Mouse (Mus musculus) ZHBTc4 (cell line): Measurements from ENCODE around the gene 4930402H24Rik.

Source experiments
- DNase-seq: peaks from one replicate; pipeline ENCODE4 v3.0.0-alpha.2; 2011; ENCODE audit warnings: low read depth, low spot score

4930402H24Rik gene

DNA sequence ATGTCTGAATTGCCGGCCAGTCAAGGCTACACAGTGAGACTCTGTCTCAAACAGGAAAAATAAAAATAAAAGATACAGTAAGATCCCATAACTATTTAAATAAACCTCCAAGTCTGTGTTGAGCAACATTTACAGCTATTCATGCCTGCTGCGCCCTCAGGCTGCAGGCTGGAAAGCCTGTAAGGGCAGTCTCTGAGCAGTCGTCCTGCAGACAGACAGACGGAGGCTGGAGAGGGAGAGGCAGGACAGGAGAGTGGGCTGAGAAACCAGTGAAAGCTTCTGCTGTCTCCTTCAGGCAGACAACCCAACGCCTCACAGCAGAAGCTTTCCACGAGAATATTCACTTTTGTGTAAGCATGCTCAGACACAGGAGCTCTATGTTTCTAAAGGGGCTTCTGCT lies 92.5 kb downstream of the 4930402H24Rik start:
- no peak for DNase-seq

DNA sequence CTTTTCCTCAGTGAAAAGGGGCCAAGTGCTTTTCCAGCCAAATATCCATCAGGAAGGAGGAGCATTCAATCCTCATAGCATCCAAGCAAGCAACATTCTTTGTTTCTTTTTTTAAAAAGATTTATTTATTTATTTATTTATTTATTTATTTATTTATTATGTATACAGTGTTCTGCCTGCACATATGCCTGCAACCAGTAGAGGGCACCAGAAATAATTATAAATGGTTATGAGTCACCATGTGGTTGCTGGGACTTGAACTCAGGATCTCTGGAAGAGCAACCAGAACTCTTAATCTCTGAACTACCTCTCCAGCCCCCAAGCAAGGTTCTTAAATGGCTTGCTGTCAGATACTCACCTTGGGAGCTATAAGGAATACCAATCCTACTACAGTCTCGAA lies 93.7 kb downstream of the 4930402H24Rik start:
- DNase-seq: peak; percentile 35

DNA sequence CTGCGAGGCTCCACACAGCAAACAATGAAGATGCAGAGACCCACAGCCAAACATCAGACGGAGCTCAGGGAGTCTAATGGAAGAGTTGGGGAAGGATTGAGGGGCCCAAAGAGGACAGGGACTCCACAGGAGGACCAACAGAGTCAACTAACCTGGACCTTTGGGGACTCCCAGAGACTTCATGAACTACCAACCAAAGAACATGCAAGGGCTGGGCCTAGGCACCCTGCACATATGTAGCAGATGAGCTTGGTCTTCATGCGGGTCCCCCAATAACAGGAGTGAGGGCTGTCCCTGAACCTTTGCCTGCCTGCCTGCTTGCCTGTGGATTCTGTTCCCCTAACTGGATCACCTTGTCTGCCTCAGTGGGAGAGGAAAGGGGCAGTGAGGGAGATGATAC lies 101.1 kb downstream of the 4930402H24Rik start:
- DNase-seq: no peak

DNA sequence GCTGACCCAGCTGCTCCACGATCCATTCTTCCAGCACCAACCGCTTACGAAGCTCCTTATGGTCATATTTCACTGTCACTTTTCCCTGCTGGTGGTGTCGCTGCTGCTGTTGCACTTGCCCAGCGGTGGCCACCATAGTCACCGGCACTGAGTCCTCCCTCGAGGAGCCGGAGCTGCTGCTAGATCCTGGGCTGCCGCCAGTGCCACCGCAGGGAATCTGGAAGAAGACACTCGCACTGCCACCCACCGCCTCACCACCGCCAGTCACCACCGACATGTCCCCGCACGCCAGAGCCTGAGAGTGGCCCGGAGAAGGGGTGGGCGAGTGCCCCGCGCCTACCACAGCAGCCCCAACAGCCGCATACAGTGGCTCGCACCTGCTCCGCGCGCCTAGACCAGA lies 102.5 kb downstream of the 4930402H24Rik start:
- peak; percentile 36 for DNase-seq

DNA sequence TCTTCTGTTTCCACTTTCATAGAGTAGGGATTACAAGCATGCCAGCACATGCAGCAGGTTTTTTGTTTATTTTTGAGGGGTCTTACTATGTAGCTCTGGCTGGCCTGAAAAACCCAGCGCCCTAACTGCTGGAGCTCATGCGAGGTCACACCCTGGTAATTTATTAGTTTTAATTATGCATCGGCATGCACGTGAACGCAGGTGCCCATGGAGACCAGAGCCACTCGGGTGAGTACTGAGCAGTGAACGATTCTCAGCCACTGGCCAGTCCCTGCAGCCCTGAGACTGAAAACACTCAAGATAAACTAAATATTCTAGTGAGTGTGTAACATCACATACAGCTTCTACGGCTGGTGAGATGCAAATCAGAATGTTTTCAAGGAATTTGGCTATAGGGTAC lies 110.5 kb downstream of the 4930402H24Rik start:
- DNase-seq: no peak

DNA sequence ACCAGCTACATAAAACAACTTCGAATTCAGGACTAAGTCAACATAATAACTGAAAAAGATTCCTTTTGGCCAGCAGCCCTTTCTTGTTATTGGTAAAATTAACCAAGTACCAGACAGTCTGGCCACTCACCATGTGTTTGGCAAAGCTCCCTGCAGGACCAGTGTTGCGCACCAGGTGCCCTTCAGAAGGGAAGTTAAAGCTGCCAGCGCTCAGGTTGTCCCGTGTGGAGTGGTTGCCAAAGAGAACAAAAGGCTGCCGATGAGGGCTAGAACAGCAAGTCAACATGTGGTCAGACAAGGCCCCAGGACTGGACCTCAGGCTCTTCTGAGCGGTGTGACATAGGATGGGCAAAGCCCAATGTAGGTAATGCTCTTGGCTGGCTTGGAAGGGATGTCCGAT lies 114.5 kb downstream of the 4930402H24Rik start:
- no peak for DNase-seq

DNA sequence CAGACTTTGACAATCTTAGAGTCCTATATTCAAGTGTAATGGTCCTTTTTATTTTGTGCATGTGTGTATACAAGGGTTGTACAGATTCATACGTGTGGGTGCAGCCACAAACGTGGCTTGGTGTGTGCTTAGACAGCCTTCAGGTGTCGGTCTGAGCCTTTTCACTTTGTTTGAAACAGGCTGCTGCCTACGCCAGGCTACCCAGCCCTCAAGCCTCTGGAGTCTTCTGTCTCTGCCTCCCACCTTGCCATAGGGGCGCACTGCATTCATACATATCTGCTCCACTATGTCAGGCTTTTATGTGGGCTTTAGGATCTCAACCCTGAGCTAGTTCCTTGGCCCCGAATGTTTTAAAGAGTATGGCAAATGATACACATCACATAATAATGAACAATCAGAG lies 116.6 kb downstream of the 4930402H24Rik start:
- no peak for DNase-seq

DNA sequence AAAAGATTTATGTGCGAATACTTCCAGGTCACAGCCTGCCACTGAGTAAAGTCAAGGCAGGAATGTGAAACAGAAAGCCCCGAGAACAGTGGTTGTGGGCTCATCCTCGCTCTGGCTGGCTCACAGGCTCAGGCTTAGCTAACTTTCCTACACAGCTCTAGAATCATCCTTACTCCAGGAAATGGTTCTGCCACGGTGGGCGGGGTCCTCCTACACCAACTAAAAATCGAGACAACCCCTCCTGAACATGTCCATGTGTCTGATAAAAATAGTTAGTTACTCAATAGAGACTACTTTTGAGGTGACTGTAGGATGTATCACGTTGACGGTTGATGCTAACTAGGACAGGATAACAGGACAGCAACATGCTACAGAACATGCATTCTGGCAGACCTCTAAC lies 117.2 kb downstream of the 4930402H24Rik start:
- DNase-seq: no peak

DNA sequence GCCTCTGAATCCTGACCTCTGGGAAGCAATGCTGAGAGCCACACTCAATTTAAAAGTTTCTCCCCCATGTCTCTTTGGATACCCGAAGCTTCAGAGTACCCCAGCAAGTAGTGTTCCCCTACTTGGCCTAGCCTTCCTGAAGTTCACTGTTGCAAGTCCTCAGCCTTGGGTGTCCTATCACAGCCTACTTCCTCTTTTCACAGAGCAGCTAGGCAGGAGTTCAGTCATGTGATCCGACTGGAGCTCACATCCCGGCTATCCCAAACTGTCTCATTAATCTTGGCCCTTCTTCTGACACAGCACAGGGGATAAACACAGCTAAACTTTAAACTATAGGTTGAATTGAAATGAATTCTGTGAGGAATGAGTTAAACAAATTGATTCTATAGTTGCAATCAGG lies 121.3 kb downstream of the 4930402H24Rik start:
- DNase-seq: no peak

DNA sequence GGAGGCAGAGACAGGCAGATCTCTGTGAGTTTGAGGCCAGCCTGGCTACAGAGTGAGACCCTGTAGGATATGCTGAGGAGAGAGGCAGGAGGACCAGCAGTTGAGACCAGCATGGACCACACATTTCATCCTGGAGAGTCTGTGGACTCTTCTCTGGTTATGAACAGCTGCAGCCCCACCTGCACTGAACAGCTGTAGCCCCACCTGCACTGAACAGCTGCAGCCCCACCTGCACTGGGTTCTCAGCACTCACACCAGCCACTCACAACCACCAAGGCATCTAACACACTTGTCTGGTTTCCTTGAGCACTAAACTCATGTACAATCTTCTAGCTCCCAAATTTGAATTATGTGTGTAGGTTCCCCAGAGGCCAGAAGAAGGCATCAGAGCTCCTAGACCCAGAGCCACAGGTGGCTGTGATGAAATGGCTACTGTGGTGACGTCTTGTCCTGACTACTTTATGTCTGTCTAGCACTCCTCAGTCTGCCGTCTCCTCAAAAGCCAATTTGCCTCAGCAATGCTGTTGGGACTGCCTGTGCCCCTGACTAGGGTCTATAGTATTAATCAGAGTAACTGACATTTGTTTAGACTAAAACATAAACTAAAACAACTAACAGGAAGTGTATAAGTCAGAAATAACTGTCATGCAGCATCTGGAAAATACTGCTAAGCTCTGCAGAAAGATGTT lies 125.4 kb downstream of the 4930402H24Rik start:
- no peak for DNase-seq

DNA sequence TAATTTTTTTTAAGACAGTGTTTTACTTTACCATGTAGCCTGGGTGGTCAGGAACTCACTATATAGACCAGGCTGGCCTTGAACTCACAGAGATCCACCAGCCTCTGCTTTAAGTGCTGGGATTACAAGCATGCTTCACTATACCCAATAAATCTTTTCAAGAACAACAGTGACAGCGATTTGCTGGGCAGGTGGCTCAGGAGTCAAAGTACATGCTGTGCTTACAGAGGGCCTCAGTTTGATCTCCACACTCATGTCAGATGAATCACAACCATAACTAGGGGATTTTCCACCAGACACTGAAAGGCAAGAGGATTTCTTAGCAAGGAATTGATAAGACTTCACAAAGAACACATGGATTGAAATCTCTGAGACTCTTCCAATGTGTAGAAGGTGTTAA lies 126.3 kb downstream of the 4930402H24Rik start:
- DNase-seq: no peak

DNA sequence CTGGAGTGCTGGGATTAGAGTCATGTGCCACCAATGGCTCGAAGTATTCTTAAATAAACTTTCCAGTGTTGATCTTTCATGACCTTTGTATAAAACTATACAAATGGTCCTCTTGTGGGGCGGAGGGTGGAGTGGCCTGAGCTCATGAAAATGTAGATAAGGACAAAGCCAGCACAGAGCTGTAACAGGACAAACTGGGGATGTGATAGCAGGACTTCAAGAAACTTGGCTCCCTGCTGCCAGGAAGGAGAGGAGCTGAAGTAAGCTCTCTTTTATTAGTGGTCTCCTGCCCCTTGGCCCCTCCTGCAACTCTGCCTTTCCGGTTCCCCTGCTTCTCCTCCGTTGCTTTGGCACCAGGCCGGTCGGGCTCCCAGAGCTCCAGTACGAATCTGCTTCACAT lies 129.6 kb downstream of the 4930402H24Rik start:
- no peak for DNase-seq

DNA sequence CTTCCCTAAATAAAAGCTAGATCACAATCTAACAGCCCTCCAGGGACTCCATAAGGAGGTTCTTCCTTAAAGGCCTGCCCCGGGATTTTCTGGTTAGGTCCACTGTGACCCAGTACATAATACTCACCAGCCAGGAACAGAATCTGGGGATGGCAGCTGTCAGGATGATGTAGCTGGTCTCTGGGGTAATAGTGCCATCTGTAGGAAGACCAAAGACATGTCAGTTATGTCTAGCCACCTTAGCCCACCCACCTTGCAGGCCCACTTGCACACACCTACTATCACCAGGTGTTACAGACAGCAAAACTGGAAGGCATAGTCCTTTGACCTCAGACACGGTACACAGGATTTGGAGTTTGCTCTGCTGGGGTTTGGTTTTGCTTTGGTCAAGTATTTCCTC lies 138.7 kb downstream of the 4930402H24Rik start:
- peak; percentile 56 for DNase-seq

DNA sequence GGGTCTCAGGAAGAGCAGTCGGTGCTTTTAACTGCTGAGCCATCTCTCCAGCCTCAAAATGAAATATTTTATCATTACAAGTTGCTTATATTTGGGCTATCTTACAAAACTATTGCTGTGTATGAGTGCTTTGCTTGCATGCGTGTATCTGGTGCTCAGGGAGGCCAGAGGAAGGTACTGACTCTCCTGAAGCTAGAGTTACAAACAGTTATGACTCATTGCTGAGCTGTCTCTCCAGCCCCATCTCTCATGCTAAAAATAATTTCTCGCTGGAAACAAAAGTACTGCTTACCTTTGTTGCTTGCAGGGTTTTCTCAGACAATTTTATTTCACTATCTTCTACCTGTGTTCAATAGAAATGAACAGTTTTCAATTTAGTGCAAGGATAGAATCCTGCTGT lies 140.8 kb downstream of the 4930402H24Rik start:
- DNase-seq: no peak

DNA sequence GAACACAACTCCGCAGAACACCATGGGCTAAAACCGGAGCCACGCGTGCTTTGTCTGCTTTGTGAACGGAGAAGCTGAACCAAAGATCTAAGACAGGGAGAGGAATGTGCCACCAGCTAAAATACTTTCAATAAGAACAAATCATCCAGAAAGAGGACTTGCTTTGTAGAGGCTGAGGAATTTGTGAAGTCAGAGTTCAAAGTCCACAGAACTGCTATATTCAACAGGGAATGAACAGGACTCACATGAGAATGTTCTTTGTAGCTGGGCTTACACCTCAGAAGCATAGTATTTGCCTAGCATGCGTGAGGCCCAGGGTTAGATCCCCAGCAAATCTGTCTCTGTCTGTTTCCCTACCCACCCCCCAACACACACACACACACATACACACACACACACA lies 145.3 kb downstream of the 4930402H24Rik start:
- DNase-seq: no peak

DNA sequence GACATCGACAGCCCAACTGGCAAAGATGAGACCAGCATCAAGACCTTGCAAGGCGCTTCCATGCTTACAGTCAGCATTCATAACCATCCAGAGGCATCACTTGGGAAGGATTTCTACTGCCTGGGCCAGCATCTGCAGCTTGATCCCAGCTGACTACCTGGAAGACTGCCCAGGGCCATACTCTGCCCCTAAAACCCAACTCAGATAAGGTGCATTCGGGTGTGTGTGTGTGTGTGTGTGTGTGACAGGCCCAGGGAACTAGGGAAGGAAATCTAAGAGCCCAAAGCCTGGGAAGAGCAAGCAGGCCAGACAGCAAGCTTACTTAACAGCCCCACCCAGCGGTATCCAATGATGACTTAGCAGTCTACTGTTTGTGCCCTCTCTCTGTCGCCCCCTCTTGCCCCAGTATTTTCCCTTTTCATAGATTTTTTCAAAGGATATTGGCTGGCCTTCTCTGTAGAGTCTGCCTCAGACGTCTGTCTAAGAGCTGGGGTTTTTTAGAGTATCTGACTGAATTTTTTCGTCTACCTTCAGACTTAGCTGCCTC lies 151.1 kb downstream of the 4930402H24Rik start:
- peak; percentile 44 for DNase-seq

DNA sequence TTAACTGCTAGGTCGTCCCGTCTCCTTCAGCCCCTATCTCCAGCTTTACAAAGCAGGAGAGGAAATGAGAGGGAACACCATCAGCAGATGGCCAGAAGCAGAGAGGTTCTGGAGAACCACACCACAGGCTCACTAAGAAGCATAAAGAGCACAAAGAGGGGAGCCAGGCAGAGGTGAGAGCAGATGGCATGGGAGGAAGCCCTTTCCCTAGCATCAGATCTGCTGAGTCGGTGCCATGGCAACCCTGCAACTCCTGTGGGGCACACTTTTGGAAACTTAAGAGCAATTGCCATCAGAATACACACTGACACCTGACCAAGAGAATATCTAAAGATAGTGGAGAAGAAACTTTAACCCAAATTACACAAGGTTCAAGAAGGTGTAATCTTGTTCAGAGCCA lies 151.6 kb downstream of the 4930402H24Rik start:
- DNase-seq: no peak

DNA sequence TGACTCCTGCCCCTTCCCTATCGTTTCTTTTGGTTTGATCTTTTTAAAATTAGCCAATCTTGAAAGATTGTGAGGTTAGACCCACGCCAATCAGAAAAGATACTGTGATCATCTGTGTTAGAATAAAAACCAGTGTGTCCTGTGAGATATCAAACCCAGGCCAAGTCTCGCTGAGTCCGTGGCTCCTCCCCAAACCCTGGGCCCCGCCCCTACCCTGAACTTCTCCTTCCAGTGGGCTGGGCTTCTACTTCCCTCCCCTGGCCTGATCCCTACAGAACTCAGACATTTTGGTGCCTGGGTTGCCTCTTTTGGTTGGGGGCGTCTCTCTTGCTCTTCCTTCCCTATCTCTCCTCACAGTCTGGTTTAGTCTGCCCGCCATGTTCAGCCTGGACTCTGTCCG lies 155.8 kb downstream of the 4930402H24Rik start:
- peak; percentile 87 for DNase-seq

DNA sequence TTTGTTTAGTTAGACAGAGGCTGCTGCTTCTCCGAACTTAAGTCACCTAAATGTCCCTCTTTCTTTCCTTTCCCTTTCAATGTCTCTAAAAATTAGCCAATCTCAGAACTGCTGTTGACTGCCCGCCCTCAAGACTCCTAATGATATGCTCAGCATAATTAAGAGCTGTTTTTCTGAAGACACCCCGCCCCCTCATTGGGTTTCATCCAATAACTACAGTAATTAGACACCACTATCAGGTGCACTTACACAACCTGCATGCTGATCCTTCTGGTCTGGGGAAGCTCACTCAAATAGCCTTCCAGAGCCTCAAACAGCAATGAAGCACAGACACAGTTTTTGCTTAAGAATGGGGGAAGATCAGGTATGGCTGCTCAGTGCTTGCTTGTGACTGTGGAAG lies 156.5 kb downstream of the 4930402H24Rik start:
- no peak for DNase-seq

DNA sequence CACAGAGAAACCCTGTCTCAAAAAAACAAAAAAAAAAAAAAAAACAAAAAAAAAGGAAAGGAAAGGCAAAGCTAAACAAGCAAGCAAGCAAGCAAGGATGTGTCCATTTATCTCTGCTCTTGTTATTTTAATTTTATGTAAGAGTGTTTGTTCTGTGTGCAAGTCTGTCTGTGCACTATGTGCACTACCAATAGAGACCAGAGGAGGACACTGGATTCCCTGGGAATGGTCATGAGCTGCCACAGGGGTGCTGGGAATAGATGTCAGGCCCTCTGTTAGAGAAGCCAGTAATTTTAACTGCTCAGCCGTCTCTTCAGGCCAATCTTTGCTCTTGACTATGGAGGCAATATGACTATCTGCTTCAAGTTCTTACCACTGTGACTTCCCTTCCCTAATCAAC lies 162.6 kb downstream of the 4930402H24Rik start:
- DNase-seq: peak; percentile 56

DNA sequence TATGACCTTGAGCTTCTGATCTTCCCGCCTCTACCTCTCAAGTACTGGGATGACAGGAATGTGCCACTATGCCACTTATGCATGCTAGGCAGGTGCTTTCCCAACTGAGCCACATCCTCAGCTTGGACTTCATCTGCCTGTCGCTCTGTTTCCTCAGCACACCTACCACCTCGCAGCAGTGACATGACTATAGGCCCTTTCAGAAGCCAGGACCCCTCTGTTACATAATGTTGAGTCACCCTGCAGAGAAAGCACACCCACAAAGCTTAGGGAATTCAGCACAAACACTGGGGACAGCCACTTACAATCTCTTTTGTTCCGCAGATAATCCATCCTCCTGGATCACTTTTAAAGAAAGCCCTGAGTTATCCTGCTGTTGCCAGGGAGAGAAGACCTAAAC lies 166.1 kb downstream of the 4930402H24Rik start:
- DNase-seq: no peak

DNA sequence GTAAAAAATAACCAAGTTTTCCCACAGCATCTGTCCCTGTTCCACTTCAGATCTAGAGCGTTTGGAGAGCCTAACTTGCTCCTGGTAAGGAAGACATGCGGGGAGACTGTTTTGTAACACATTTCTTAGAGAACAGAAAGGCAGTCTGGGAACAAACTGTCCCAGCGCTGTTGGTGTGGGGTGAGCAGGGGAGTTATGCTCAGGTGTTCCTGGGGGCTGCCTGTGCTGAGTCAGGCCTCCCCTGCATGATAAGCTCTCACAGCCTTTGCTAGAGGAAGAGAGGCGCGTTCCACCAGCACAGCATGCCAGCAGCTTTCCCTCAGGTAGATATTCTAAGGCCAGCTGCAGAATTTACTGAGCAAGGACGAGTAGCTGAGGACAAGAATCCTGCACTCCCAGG lies 168.2 kb downstream of the 4930402H24Rik start:
- DNase-seq: no peak

DNA sequence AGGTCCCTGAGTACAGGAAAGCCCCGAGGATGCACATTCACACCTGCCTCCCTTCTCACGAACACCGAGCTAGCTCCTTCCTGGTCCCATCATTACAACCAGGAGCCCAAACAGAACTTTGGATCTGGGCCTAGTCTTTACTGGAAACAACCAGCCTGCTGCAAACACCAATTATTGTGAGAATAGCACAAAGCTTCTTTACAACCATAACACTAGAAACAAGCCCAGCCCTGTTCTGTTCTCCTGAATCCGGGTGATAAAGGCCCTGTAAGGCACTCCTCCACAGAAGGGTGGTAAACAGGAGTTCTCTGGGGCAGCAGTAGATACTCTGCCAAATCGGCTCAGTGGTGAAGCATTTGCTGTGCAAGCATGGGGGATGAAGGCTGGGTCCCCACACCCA lies 170.9 kb downstream of the 4930402H24Rik start:
- no peak for DNase-seq

DNA sequence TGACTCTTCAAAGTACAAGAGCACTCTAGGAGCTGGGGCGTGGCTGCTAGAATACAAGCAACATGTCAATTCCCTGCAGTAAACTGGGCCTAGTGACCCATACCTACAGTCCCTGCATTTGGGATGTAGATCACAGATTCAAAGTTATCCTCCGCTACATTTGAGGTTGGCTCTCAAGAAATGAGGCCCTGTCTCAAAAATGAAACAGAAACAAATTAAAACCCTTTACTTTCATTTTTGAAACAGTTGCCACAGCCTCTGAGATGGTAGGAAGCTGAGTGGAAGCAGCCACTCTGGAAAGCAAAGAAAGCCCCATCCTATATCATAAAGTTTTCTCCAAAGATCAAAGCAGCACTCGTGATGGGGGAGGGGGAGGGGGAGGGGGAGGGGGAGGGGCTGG lies 172.8 kb downstream of the 4930402H24Rik start:
- no peak for DNase-seq
